Mouse (Mus musculus): ENCODE measurements around the gene Galnt5. TPM values are rescaled to one million over a fixed set of nuclear protein-coding genes. Genes with fewer than 3 reads are reported as not detected.

Gene Galnt5
- polyA plus RNA-seq, 1 experiment from 2014 or later = 1.3 TPM

- Histone ChIP-seq H3K36me3 (replicated peaks; ENCODE audit: control insufficient read depth, insufficient read depth, low read depth, low read length) (no peaks in the 10 kb centered on the region), H3K27ac (replicated peaks; ENCODE audit: low read depth, low read length) (no peak overlapping the region), H3K9ac (replicated peaks; ENCODE audit: low read length) (no peak overlapping the region), H3K4me1 (ENCODE audit: control insufficient read depth, insufficient read depth, low read length) (no peaks in the 10 kb centered on the region), H3K27me3 (ENCODE audit: control insufficient read depth, insufficient read depth, low read length) (no peaks in the 10 kb centered on the region), H3K4me2 (ENCODE audit: low read depth, low read length) (no peak overlapping the region), H3K9me3 (replicated peaks; ENCODE audit: control insufficient read depth, low read length) (no peaks in the 10 kb centered on the region), H3K4me3 (ENCODE audit: low read depth, low read length) (no peak overlapping the region)
- 45% methylated on average over 1 of the region's 1 CpGs for WGBS
- ATAC-seq (replicated peaks; ENCODE audit: insufficient number of reproducible peaks, low FRiP score, low TSS enrichment, low read depth) (no peak), DNase-seq (ENCODE audit: low spot score) (no peak)
Measured at GRCm38 (mm10) chr2:58079849-58080248, 82.2 kb downstream of the Galnt5 start.

DNA sequence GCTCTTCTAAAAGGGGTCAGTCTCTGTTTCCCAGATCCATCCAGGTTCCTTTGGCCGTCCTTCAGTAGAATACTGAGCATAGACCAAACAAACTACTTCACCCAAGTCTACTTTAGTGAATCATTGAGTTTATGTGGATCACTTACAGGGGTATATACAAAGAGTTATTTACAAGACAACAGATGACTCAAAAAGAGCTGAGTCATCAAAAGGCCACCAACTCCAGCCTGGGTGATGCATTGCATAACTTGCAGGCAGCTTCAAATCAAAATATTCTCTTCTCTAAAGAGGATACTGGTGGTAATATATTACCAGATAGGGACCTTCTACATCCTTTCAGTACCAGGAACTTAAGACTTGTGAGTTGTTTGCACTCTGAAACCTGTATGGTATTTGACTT is 88.7 kb downstream of the Galnt5 start:
- Histone ChIP-seq H3K4me3 (ENCODE audit: low read depth, low read length) (no peak overlapping the region), H3K27me3 (ENCODE audit: control insufficient read depth, insufficient read depth, low read length) (no peaks in the 10 kb centered on the region), H3K36me3 (replicated peaks; ENCODE audit: control insufficient read depth, insufficient read depth, low read depth, low read length) (no peaks in the 10 kb centered on the region), H3K4me1 (ENCODE audit: control insufficient read depth, insufficient read depth, low read length) (no peaks in the 10 kb centered on the region), H3K27ac (replicated peaks; ENCODE audit: low read depth, low read length) (no peak overlapping the region), H3K9me3 (replicated peaks; ENCODE audit: control insufficient read depth, low read length) (no peaks in the 10 kb centered on the region), H3K4me2 (ENCODE audit: low read depth, low read length) (no peak overlapping the region), H3K9ac (replicated peaks; ENCODE audit: low read length) (no peak overlapping the region)
- DNase-seq (ENCODE audit: low spot score) (no peak), ATAC-seq (replicated peaks; ENCODE audit: insufficient number of reproducible peaks, low FRiP score, low TSS enrichment, low read depth) (no peak)
- WGBS = 87% methylated on average over 1 of the region's 1 CpGs

- no peak overlapping the region for H3K4me3 ChIP-seq (ENCODE audit: low read depth, low read length)
- no peak overlapping the region for H3K9ac ChIP-seq (replicated peaks; ENCODE audit: low read length)
- no peaks in the 10 kb centered on the region for H3K27me3 ChIP-seq (ENCODE audit: control insufficient read depth, insufficient read depth, low read length)
- H3K4me2 ChIP-seq (ENCODE audit: low read depth, low read length) = no peak overlapping the region
- DNase-seq (ENCODE audit: low spot score) (peak; percentile 1), ATAC-seq (replicated peaks; ENCODE audit: insufficient number of reproducible peaks, low FRiP score, low TSS enrichment, low read depth) (no peak)
- H3K9me3 ChIP-seq (replicated peaks; ENCODE audit: control insufficient read depth, low read length) = no peaks in the 10 kb centered on the region
- no peaks in the 10 kb centered on the region for H3K4me1 ChIP-seq (ENCODE audit: control insufficient read depth, insufficient read depth, low read length)
- WGBS = 57% methylated on average over 1 of the region's 1 CpGs
- no peaks in the 10 kb centered on the region for H3K36me3 ChIP-seq (replicated peaks; ENCODE audit: control insufficient read depth, insufficient read depth, low read depth, low read length)
- H3K27ac ChIP-seq (replicated peaks; ENCODE audit: low read depth, low read length) = no peak overlapping the region
Measured at GRCm38 (mm10) chr2:58094818-58095217, 97.1 kb downstream of the Galnt5 start.

Other genes with a start within 250 kb of the Galnt5 start
- 0.81 and 0.84 TPM in 2 replicates for gene Ermn, start 55.0 kb downstream of the Galnt5 start, polyA plus RNA-seq (2014; fragmentation: Nextera tagmentation; extraction: Ambion mirVana)
- 0.07 and 0.22 TPM in 2 replicates for gene Cytip, start 197.6 kb downstream of the Galnt5 start, polyA plus RNA-seq (2014; fragmentation: Nextera tagmentation; extraction: Ambion mirVana)

Measured in embryonic facial prominence, embryonic 11.5 days (tissue).